Mouse (Mus musculus) heart, postnatal 0 days (tissue): ENCODE measurements at regions not wholly inside any gene's neighbourhood (a gene's known extent, or its start where the extent isn't known, plus 50 kb on each side); places are given as distances from the start of the nearest gene placed in this dataset.

ENCODE experiments used
- ATAC-seq: fragments of 200-750 bp; cut with Nextera tagmentation; 2 replicates; pipeline ENCODE4 v1.8.0; 2017; ENCODE audit warnings: low read depth, moderate number of reproducible peaks, moderate library complexity; ENCODE audit not compliant: insufficient read depth
- DNase-seq: peaks from one replicate; pipeline ENCODE4 v3.0.0-alpha.2; 2016; ENCODE audit warnings: low spot score
- H3K27ac ChIP-seq: fragments of 300-500 bp; sonication (generic); 2 replicates; pipeline ENCODE4 v1.5.1; 2014; ENCODE audit warnings: low read depth, mild to moderate bottlenecking
- H3K27me3 ChIP-seq: fragments of 300-500 bp; sonication (generic); 2 replicates; pipeline ENCODE4 v1.6.1; 2014; ENCODE audit warnings: low read length, mixed read lengths; ENCODE audit not compliant: control insufficient read depth, insufficient read depth
- H3K36me3 ChIP-seq: fragments of 300-500 bp; sonication (generic); replicated peaks from 2 replicates; pipeline ENCODE4 v1.6.1; 2014; ENCODE audit warnings: low read length, mixed read lengths; ENCODE audit not compliant: control insufficient read depth, insufficient read depth
- H3K4me1 ChIP-seq: fragments of 300-500 bp; sonication (generic); 2 replicates; pipeline ENCODE4 v1.6.1; 2014; ENCODE audit warnings: antibody characterized with exemption; ENCODE audit not compliant: control insufficient read depth, insufficient read depth
- H3K4me2 ChIP-seq: fragments of 300-500 bp; sonication (generic); 2 replicates; pipeline ENCODE4 v1.6.1; 2014; ENCODE audit warnings: low read depth, mild to moderate bottlenecking, low read length, moderate library complexity
- H3K4me3 ChIP-seq: fragments of 300-500 bp; sonication (generic); 2 replicates; pipeline ENCODE4 v1.5.1; 2014; ENCODE audit warnings: low read depth, low read length
- H3K9ac ChIP-seq: fragments of 300-500 bp; sonication (generic); replicated peaks from 2 replicates; pipeline ENCODE4 v1.6.1; 2014; ENCODE audit warnings: low read depth, low read length, mixed read lengths
- H3K9me3 ChIP-seq: fragments of 300-500 bp; sonication (generic); replicated peaks from 2 replicates; pipeline ENCODE4 v1.6.1; 2016; ENCODE audit warnings: low read length; ENCODE audit not compliant: control insufficient read depth
- CTCF ChIP-seq: IDR thresholded peaks from 2 replicates; pipeline ENCODE4 v1.5.1; 2016; ENCODE audit warnings: antibody characterized with exemption, control low read depth, low read depth
- EP300 ChIP-seq: IDR thresholded peaks from 2 replicates; pipeline ENCODE4 v1.6.1; 2016; ENCODE audit warnings: antibody characterized with exemption, low read depth
- WGBS: fragments of 180-500 bp; shearing (Covaris S2); extraction: QIAGEN DNeasy Blood & Tissue Kit; methylation state at CpG from one replicate; pipeline ENCODE4 v1.1.7; 2014; 5-methylcytosine and 5-hydroxymethylcytosine counted together

- no peak for ATAC-seq
- Histone ChIP-seq H3K4me3 (no peak overlapping the region), H3K9ac (no peak overlapping the region), H3K4me1 (no peaks in the 10 kb centered on the region), H3K4me2 (no peak overlapping the region), H3K27me3 (no peaks in the 10 kb centered on the region), H3K9me3 (no peaks in the 10 kb centered on the region), H3K36me3 (no peaks in the 10 kb centered on the region), H3K27ac (no peak overlapping the region)
- TF ChIP-seq EP300 = no peak
- TF ChIP-seq CTCF = no peak
- no peak for DNase-seq
- 77% methylated on average over 17 of the region's 17 CpGs for WGBS
Measured at GRCm38 (mm10) chr10:99511514-99512237, 247.8 kb downstream of the Csl start.

- ATAC-seq = no peak
- no peaks in the 10 kb centered on the region for H3K9me3 ChIP-seq
- WGBS = 72% methylated on average over 4 of the region's 4 CpGs
Measured at GRCm38 (mm10) chr10:99517944-99518343, 241.5 kb downstream of the Csl start.

GRCm38 (mm10) chr10:99519479-99519878 is 240.0 kb downstream of the Csl start:
- H3K9ac ChIP-seq = no peak overlapping the region
- H3K4me2 ChIP-seq = no peak overlapping the region
- ATAC-seq (no peak), DNase-seq (no peak)
- H3K4me1 ChIP-seq = 0 out of 2 replicates have a peak, but pooled peaks cover 3% of the 10 kb centered on the region
- no peaks in the 10 kb centered on the region for H3K27me3 ChIP-seq
- WGBS = 24% methylated on average over 4 of the region's 4 CpGs
- H3K27ac ChIP-seq = no peak overlapping the region
- no peaks in the 10 kb centered on the region for H3K36me3 ChIP-seq
- H3K9me3 ChIP-seq = no peaks in the 10 kb centered on the region
- no peak for TF ChIP-seq CTCF
- TF ChIP-seq EP300 = no peak
- no peak overlapping the region for H3K4me3 ChIP-seq

More at GRCm38 (mm10) chr10:99517944-99518343, 241.5 kb downstream of the Csl start:
- H3K27ac ChIP-seq = no peak overlapping the region
- H3K4me2 ChIP-seq = no peak overlapping the region
- no peaks in the 10 kb centered on the region for H3K4me1 ChIP-seq
- no peak overlapping the region for H3K4me3 ChIP-seq
- no peak overlapping the region for H3K9ac ChIP-seq
- no peaks in the 10 kb centered on the region for H3K27me3 ChIP-seq
- H3K36me3 ChIP-seq = no peaks in the 10 kb centered on the region
- no peak for TF ChIP-seq EP300
- TF ChIP-seq CTCF = no peak
- no peak for DNase-seq

- WGBS = 68% methylated on average over 5 of the region's 5 CpGs
- DNase-seq = no peak
- Histone ChIP-seq H3K9me3 (no peaks in the 10 kb centered on the region), H3K4me1 (0 out of 2 replicates have a peak, but pooled peaks cover 6% of the 10 kb centered on the region), H3K9ac (no peak overlapping the region), H3K27me3 (no peaks in the 10 kb centered on the region), H3K27ac (peak overlapping the region; percentile 67; the same call in 1 of the 2 replicates), H3K4me2 (no peak overlapping the region), H3K36me3 (no peaks in the 10 kb centered on the region), H3K4me3 (no peak overlapping the region)
- TF ChIP-seq CTCF (no peak), EP300 (no peak)
- no peak for ATAC-seq
Measured at GRCm38 (mm10) chr10:99523817-99524216, 235.6 kb downstream of the Csl start.

GRCm38 (mm10) chr10:99524273-99525212 is 234.9 kb downstream of the Csl start:
- no peak overlapping the region for H3K9ac ChIP-seq
- no peaks in the 10 kb centered on the region for H3K27me3 ChIP-seq
- H3K36me3 ChIP-seq = no peaks in the 10 kb centered on the region
- H3K4me2 ChIP-seq = peak overlapping the region; percentile 55
- 0 out of 2 replicates have a peak, but pooled peaks cover 6% of the 10 kb centered on the region for H3K4me1 ChIP-seq
- H3K27ac ChIP-seq = peak overlapping the region; percentile 67
- H3K9me3 ChIP-seq = no peaks in the 10 kb centered on the region
- H3K4me3 ChIP-seq = peak overlapping the region; percentile 22
- WGBS = 21% methylated on average over 20 of the region's 20 CpGs
- DNase-seq (peak; percentile 60), ATAC-seq (peak; percentile 61)
- TF ChIP-seq CTCF = no peak
- TF ChIP-seq EP300 = no peak
